In the genomic region with DNA sequence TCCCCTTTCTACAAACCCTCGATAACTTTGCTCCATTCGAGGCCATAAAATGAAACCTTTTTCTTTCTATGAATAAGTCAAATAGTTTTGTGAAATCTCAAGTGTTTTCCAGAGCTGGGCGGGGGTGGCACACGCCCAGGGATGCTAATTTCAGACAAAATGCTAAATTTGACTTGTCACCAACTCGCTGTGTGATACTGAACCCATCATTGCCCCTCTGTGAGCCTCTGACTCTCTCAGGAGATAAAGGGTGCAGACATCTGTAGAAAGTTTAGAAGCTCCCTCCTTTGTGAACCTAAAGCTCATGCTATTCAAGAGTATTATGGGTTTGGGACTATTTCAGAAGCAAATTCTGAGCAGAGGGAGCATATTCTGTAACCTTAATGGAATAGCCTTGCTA, we compare ENCODE assay signal across 16 mouse cellular contexts.
"Had no signal": no experiment of that assay in that cellular context is flagged by ENCODE, and none has a peak within 500 bp of the region (broad histone marks: within the 10 kb centered on the region; RNA-seq: fewer than 3 reads in every experiment).

No protein-coding gene starts in this region.

- H3K4me2 ChIP-seq: limb, embryonic 12.5 days; lung, embryonic 14.5 days; midbrain, embryonic 11.5 days; midbrain, embryonic 15.5 days; neural tube, embryonic 13.5 days had no signal

- H3K9me3 ChIP-seq: limb, embryonic 12.5 days; megakaryocyte, embryonic 14.5 days; midbrain, embryonic 15.5 days; neural tube, embryonic 13.5 days had no signal

- H3K9ac ChIP-seq: limb, embryonic 12.5 days; lung, embryonic 14.5 days; midbrain, embryonic 15.5 days; neural tube, embryonic 13.5 days had no signal

- H3K27me3 ChIP-seq: limb, embryonic 12.5 days; midbrain, embryonic 15.5 days had no signal

- DNase-seq: kidney, adult 8-10 months; kidney, postnatal 10 days; kidney, postnatal 4 days; lung, embryonic 14.5 days; lung, postnatal 10 days; lung, postnatal 4 days; right cerebral cortex, postnatal 14 days; thymus, postnatal 25 days had no signal

- H3K36me3 ChIP-seq: limb, embryonic 12.5 days; midbrain, embryonic 15.5 days; neural tube, embryonic 13.5 days had no signal

- H3K4me3 ChIP-seq: layer of hippocampus, adult 2 months; limb, embryonic 12.5 days; megakaryocyte, embryonic 14.5 days; midbrain, embryonic 15.5 days; neural tube, embryonic 13.5 days had no signal

- H3K4me1 ChIP-seq: limb, embryonic 12.5 days; midbrain, embryonic 15.5 days had no signal

- ATAC-seq: inflammation-experienced regulatory T-cells, adult 6 months; midbrain, embryonic 15.5 days had no signal

- H3K27ac ChIP-seq: layer of hippocampus, adult 2 months; limb, embryonic 12.5 days; midbrain, embryonic 15.5 days; neural tube, embryonic 13.5 days; stomach, postnatal 0 days had no signal
